Comparison of ENCODE assay signal across 8 mouse cellular contexts in the genomic region with DNA sequence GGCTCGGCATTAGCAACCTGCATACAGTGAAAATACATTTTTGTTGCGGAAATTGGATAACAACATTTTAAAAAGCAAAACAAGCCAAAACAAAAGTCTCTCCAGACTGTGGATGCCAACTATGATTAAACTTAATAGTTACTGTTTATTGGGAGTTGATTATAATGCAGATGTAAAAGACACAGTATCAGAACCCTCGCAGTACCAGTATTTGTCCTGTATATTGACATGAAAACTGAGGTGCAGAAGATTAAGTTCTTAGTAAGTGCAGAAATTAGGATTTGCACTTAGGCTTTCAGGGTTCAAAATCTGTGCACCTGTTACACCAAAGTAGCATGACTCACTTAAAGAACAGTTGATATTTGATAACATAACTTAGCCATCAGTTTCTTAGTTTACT. TPM values are rescaled to one million over a fixed set of nuclear protein-coding genes. Genes with fewer than 3 reads are reported as not detected.
DNase-seq lines count a peak whose midpoint lies in the region; ATAC-seq and TF ChIP-seq lines count a peak whose summit lies in the region.

No protein-coding gene starts in this region.

- H3K4me3 ChIP-seq in layer of hippocampus, adult 2 months: peak overlapping the region; percentile 74
- peak overlapping the region; percentile 78 for H3K4me3 ChIP-seq in embryonic facial prominence, embryonic 15.5 days (replicated peaks)
- H3K4me3 ChIP-seq in intestine, postnatal 0 days (ENCODE audit: low read depth, low read length): peak overlapping the region; percentile 85
- H3K4me3 ChIP-seq in myocyte: peak overlapping the region; percentile 50

- no peak overlapping the region for H3ac ChIP-seq in myocyte (ENCODE audit: control insufficient read depth, insufficient read length)

- no peak for ATAC-seq in embryonic facial prominence, embryonic 15.5 days (ENCODE audit: insufficient number of reproducible peaks, low FRiP score, low TSS enrichment, low read depth)
- no peak for ATAC-seq in intestine, postnatal 0 days
- no peak for ATAC-seq in CD4-positive, CD25-positive, alpha-beta regulatory T cell, adult 4 months

- peak overlapping the region; percentile 90; the same call in 1 of the 2 replicates for H3K27ac ChIP-seq in layer of hippocampus, adult 2 months
- no peak overlapping the region for H3K27ac ChIP-seq in embryonic facial prominence, embryonic 15.5 days (replicated peaks)
- H3K27ac ChIP-seq in intestine, postnatal 0 days (ENCODE audit: low read depth, low read length): no peak overlapping the region

- H3K9ac ChIP-seq in embryonic facial prominence, embryonic 15.5 days: peak overlapping the region; percentile 77; the same call in 1 of the 2 replicates
- H3K9ac ChIP-seq in intestine, postnatal 0 days (ENCODE audit: low read depth, low read length): 0 out of 2 replicates have a peak overlapping the region, but pooled peaks have one; percentile 77

- WGBS in embryonic facial prominence, embryonic 15.5 days: 27% methylated on average over 3 of the region's 3 CpGs
- 43% methylated on average over 3 of the region's 3 CpGs for WGBS in intestine, postnatal 0 days

- peaks cover 29% of the 10 kb centered on the region for H3K4me1 ChIP-seq in embryonic facial prominence, embryonic 15.5 days
- H3K4me1 ChIP-seq in intestine, postnatal 0 days (replicated peaks; ENCODE audit: control insufficient read depth, insufficient read depth, low read length): no peaks in the 10 kb centered on the region

- peaks cover 46% of the 10 kb centered on the region for H3K79me2 ChIP-seq in myocyte (ENCODE audit: control insufficient read depth, insufficient read depth)

- no peak for TF ChIP-seq POLR2A in myocyte (IDR thresholded peaks at IDR 0.05; ENCODE audit: insufficient read length, low read depth)

- DNase-seq in layer of hippocampus, adult 2 months (ENCODE audit: low spot score in 2 of 2): no peak
- DNase-seq in layer of hippocampus, adult 8-10 months (ENCODE audit: low spot score in 2 of 2): no peak
- DNase-seq in ovary, postnatal 14 days (ENCODE audit: low spot score): no peak
- no peak for DNase-seq in Muller cell, postnatal 12 days (ENCODE audit: inconsistent ontology term)

- no peaks in the 10 kb centered on the region for H3K9me3 ChIP-seq in embryonic facial prominence, embryonic 15.5 days (replicated peaks)
- no peaks in the 10 kb centered on the region for H3K9me3 ChIP-seq in intestine, postnatal 0 days (ENCODE audit: control insufficient read depth)

- H3K27me3 ChIP-seq in embryonic facial prominence, embryonic 15.5 days: no peaks in the 10 kb centered on the region
- no peaks in the 10 kb centered on the region for H3K27me3 ChIP-seq in intestine, postnatal 0 days (replicated peaks; ENCODE audit: control insufficient read depth, insufficient read depth, low read length)
- H3K27me3 ChIP-seq in myocyte (ENCODE audit: control insufficient read depth, insufficient read depth, insufficient read length): no peaks in the 10 kb centered on the region

- TF ChIP-seq CTCF in layer of hippocampus, adult 2 months (conservative IDR thresholded peaks at IDR 0.05): no peak
- no peak for TF ChIP-seq CTCF in intestine, postnatal 0 days (IDR thresholded peaks at IDR 0.05; ENCODE audit: low read depth)

- peak overlapping the region; percentile 96 for H3K4me2 ChIP-seq in embryonic facial prominence, embryonic 15.5 days (replicated peaks)
- H3K4me2 ChIP-seq in intestine, postnatal 0 days (replicated peaks; ENCODE audit: low read depth): peak overlapping the region; percentile 86
- H3K4me2 ChIP-seq in myocyte (ENCODE audit: low read depth): peak overlapping the region; percentile 92

- H3K36me3 ChIP-seq in embryonic facial prominence, embryonic 15.5 days: no peaks in the 10 kb centered on the region
- H3K36me3 ChIP-seq in intestine, postnatal 0 days (ENCODE audit: control insufficient read depth, insufficient read depth): no peaks in the 10 kb centered on the region
- no peaks in the 10 kb centered on the region for H3K36me3 ChIP-seq in myocyte (ENCODE audit: control insufficient read depth, insufficient read depth)

TF ChIP-seq in myocyte, 11 proteins besides CTCF, POLR2A, EP300 and RAD21:
- TF ChIP-seq TCF3 (IDR thresholded peaks at IDR 0.05; ENCODE audit: insufficient read length, low read depth): no peak
- no peak for TF ChIP-seq USF1 (IDR thresholded peaks at IDR 0.05; ENCODE audit: low read depth)
- no peak for TF ChIP-seq E2F4 (IDR thresholded peaks at IDR 0.05; ENCODE audit: insufficient read depth)
- no peak for TF ChIP-seq MAX (IDR thresholded peaks at IDR 0.05; ENCODE audit: low read depth)
- no peak for TF ChIP-seq POLR2AphosphoS2 (IDR thresholded peaks at IDR 0.05; ENCODE audit: insufficient read length, low read depth)
- TF ChIP-seq REST (IDR thresholded peaks at IDR 0.05; ENCODE audit: insufficient read depth, insufficient read length): no peak
- no peak for TF ChIP-seq MYOG (IDR thresholded peaks at IDR 0.05; ENCODE audit: control insufficient read depth in 1 of 3, insufficient read depth in 1 of 3, insufficient read length in 2 of 3, low read depth in 2 of 3)
- no peak for TF ChIP-seq SRF (IDR thresholded peaks at IDR 0.05; ENCODE audit: control insufficient read depth, insufficient read length, low read depth)
- no peak for TF ChIP-seq TCF12 (IDR thresholded peaks at IDR 0.05; ENCODE audit: insufficient read depth, poor library complexity, severe bottlenecking)
- no peak for TF ChIP-seq MYOD1 (IDR thresholded peaks at IDR 0.05; ENCODE audit: control insufficient read depth in 1 of 3, insufficient read length in 2 of 3, low read depth in 2 of 3)
- TF ChIP-seq CEBPB (IDR thresholded peaks at IDR 0.05; ENCODE audit: insufficient read depth, poor library complexity, severe bottlenecking): no peak

RNA-seq across cellular contexts. Expression of gene Tgfbr1, which starts 1.3 kb away (rescaled TPM):
- total RNA-seq in layer of hippocampus, adult 2 months (2021): 10 to 100 TPM; 19.9 to 24.4 TPM
- total RNA-seq in layer of hippocampus, adult 8-10 months (2022): 10 to 100 TPM; 18.2 to 54.5 (median 38.4) TPM
- 32.0 and 32.9 TPM in 2 replicates for polyA plus RNA-seq in embryonic facial prominence, embryonic 15.5 days (2015; fragmentation: Nextera tagmentation; extraction: Ambion mirVana)
- polyA plus RNA-seq in intestine, postnatal 0 days (2015; fragmentation: Nextera tagmentation; extraction: Ambion mirVana): 9.6 and 9.9 TPM in 2 replicates
- polyA plus RNA-seq in myocyte (2012; fragmentation: generic; extraction: Trizol): 2.7 TPM
- 10 to 100 TPM; 33.6 to 39.2 TPM for polyA plus RNA-seq in CD4-positive, CD25-positive, alpha-beta regulatory T cell, adult 4 months (2017; shearing (Covaris generic))
